Mouse (Mus musculus) intestine, postnatal 0 days (tissue): ENCODE results near the gene Recql5. TPM values are rescaled to one million over a fixed set of nuclear protein-coding genes. Genes with fewer than 3 reads are reported as not detected.
A peak's percentile ranks its signal among the peaks of the same experiment; 100 is the strongest.
"Not testable (repeated sequence)": the region's sequence is repeated elsewhere in the genome, so short reads cannot be mapped to it uniquely, and the experiment has no call there.

Experiments used
- ATAC-seq: fragments of 200-750 bp; cut with Nextera tagmentation; 2 replicates; pipeline ENCODE4 v1.8.0; 2017; ENCODE audit warnings: mild to moderate bottlenecking, moderate TSS enrichment, moderate library complexity
- H3K27ac ChIP-seq: fragments of 300-500 bp; sonication (generic); 2 replicates; pipeline ENCODE4 v1.5.1; 2014; ENCODE audit warnings: mild to moderate bottlenecking, low read depth, low read length, moderate library complexity
- H3K27me3 ChIP-seq: fragments of 300-500 bp; sonication (generic); replicated peaks from 2 replicates; pipeline ENCODE4 v1.6.1; 2014; ENCODE audit warnings: low read length, mixed read lengths; ENCODE audit not compliant: control insufficient read depth, insufficient read depth
- H3K36me3 ChIP-seq: fragments of 300-500 bp; sonication (generic); 2 replicates; pipeline ENCODE4 v1.6.1; 2014; ENCODE audit warnings: mild to moderate bottlenecking, moderate library complexity; ENCODE audit not compliant: control insufficient read depth, insufficient read depth
- H3K4me1 ChIP-seq: fragments of 300-500 bp; sonication (generic); replicated peaks from 2 replicates; pipeline ENCODE4 v1.6.1; 2014; ENCODE audit warnings: antibody characterized with exemption, low read length, mixed read lengths; ENCODE audit not compliant: control insufficient read depth, insufficient read depth
- H3K4me2 ChIP-seq: fragments of 300-500 bp; sonication (generic); replicated peaks from 2 replicates; pipeline ENCODE4 v1.6.1; 2014; ENCODE audit warnings: low read depth, mild to moderate bottlenecking, moderate library complexity
- H3K4me3 ChIP-seq: fragments of 300-500 bp; sonication (generic); 2 replicates; pipeline ENCODE4 v1.5.1; 2014; ENCODE audit warnings: low read depth, low read length
- H3K9ac ChIP-seq: fragments of 300-500 bp; sonication (generic); 2 replicates; pipeline ENCODE4 v1.6.1; 2014; ENCODE audit warnings: mild to moderate bottlenecking, low read depth, low read length
- H3K9me3 ChIP-seq: fragments of 300-500 bp; sonication (generic); 2 replicates; pipeline ENCODE4 v1.6.1; 2016; ENCODE audit warnings: mixed run types; ENCODE audit not compliant: control insufficient read depth
- CTCF ChIP-seq: sonication (generic); IDR thresholded peaks from 2 replicates; pipeline ENCODE4 v1.5.1; 2016; ENCODE audit warnings: low read depth, mild to moderate bottlenecking, control low read depth, antibody characterized with exemption, moderate library complexity
- WGBS: fragments of 180-500 bp; shearing (Covaris S2); extraction: QIAGEN DNeasy Blood & Tissue Kit; methylation state at CpG from one replicate; pipeline ENCODE4 v1.1.7; 2014; 5-methylcytosine and 5-hydroxymethylcytosine counted together
- polyA plus RNA-seq: library from polyadenylated mRNA; unstranded; fragments of >200 nt; fragmentation: Nextera tagmentation; extraction: Ambion mirVana; gene quantifications from 2 replicates; pipeline ENCODE4 v1.2.1, GENCODE M21; 2015

The Recql5 gene
- polyA plus RNA-seq, 1 experiment from 2014 or later, result 6.8 TPM

GRCm38 (mm10) chr11:115857146-115857545 is 76.1 kb downstream of the Recql5 start:
- not testable (repeated sequence) for H3K9ac ChIP-seq, H3K27ac ChIP-seq, H3K4me2 ChIP-seq, H3K9me3 ChIP-seq, ATAC-seq, H3K4me1 ChIP-seq, H3K4me3 ChIP-seq
- H3K27me3 ChIP-seq, result peaks cover 13% of the 10 kb centered on the region
- TF ChIP-seq CTCF, result peak; percentile 17; the same call in 1 of the 2 replicates
- H3K36me3 ChIP-seq, result peaks cover 45% of the 10 kb centered on the region
- WGBS, result 91% methylated on average over 4 of the region's 4 CpGs

GRCm38 (mm10) chr11:115854674-115855073 is 78.6 kb downstream of the Recql5 start:
- H3K4me2 ChIP-seq, result no peak overlapping the region
- H3K4me1 ChIP-seq, result no peaks in the 10 kb centered on the region
- ATAC-seq, result no peak
- TF ChIP-seq CTCF, result no peak
- 77% methylated on average over 6 of the region's 6 CpGs for WGBS
- H3K9ac ChIP-seq, result no peak overlapping the region
- H3K27me3 ChIP-seq, result peaks cover 8% of the 10 kb centered on the region
- H3K36me3 ChIP-seq, result peaks cover 67% of the 10 kb centered on the region
- no peak overlapping the region for H3K4me3 ChIP-seq
- H3K9me3 ChIP-seq, result no peaks in the 10 kb centered on the region
- H3K27ac ChIP-seq, result no peak overlapping the region

- Histone ChIP-seq H3K9me3 (no peaks in the 10 kb centered on the region), H3K27ac (no peak overlapping the region), H3K9ac (no peak overlapping the region), H3K4me3 (no peak overlapping the region), H3K27me3 (no peaks in the 10 kb centered on the region), H3K4me2 (no peak overlapping the region), H3K36me3 (peaks cover 61% of the 10 kb centered on the region), H3K4me1 (0 out of 2 replicates have a peak, but pooled peaks cover 3% of the 10 kb centered on the region)
- no peak for ATAC-seq
- 93% methylated on average over 2 of the region's 2 CpGs for WGBS
- peak; percentile 49 for TF ChIP-seq CTCF
Observed at GRCm38 (mm10) chr11:115845819-115846218, 87.5 kb downstream of the Recql5 start.

GRCm38 (mm10) chr11:115844240-115844639 is 89.0 kb downstream of the Recql5 start:
- Histone ChIP-seq H3K36me3 (peaks cover 46% of the 10 kb centered on the region), H3K9ac (peak overlapping the region; percentile 26; the same call in 1 of the 2 replicates), H3K4me3 (no peak overlapping the region), H3K27ac (peak overlapping the region; percentile 78), H3K9me3 (no peaks in the 10 kb centered on the region), H3K4me1 (peaks cover 11% of the 10 kb centered on the region), H3K27me3 (no peaks in the 10 kb centered on the region), H3K4me2 (peak overlapping the region; percentile 46)
- TF ChIP-seq CTCF, result no peak
- ATAC-seq, result peak; percentile 17
- 35% methylated on average over 8 of the region's 8 CpGs for WGBS

- no peak overlapping the region for H3K9ac ChIP-seq
- no peak; the same call in 1 of the 2 replicates for TF ChIP-seq CTCF
- 42% methylated on average over 5 of the region's 5 CpGs for WGBS
- H3K4me2 ChIP-seq, result peak overlapping the region; percentile 46
- H3K4me3 ChIP-seq, result no peak overlapping the region
- H3K27ac ChIP-seq, result peak overlapping the region; percentile 80
- H3K27me3 ChIP-seq, result no peaks in the 10 kb centered on the region
- peak; percentile 94 for ATAC-seq
- no peaks in the 10 kb centered on the region for H3K9me3 ChIP-seq
- peaks cover 11% of the 10 kb centered on the region for H3K4me1 ChIP-seq
- H3K36me3 ChIP-seq, result peaks cover 42% of the 10 kb centered on the region
Observed at GRCm38 (mm10) chr11:115843891-115844239, 89.4 kb downstream of the Recql5 start.

GRCm38 (mm10) chr11:115843141-115843890 is 90.0 kb downstream of the Recql5 start:
- no peak for ATAC-seq
- Histone ChIP-seq H3K9ac (no peak overlapping the region), H3K27ac (peak overlapping the region; percentile 80), H3K27me3 (no peaks in the 10 kb centered on the region), H3K4me2 (peak overlapping the region; percentile 33), H3K4me3 (no peak overlapping the region), H3K9me3 (no peaks in the 10 kb centered on the region), H3K36me3 (peaks cover 36% of the 10 kb centered on the region), H3K4me1 (peaks cover 15% of the 10 kb centered on the region)
- no peak for TF ChIP-seq CTCF
- WGBS, result 65% methylated on average over 12 of the region's 14 CpGs

Other genes with a start within 250 kb of the Recql5 start
- 60.5 and 61.3 TPM in 2 replicates for gene Grb2, start 224.9 kb downstream of the Recql5 start, polyA plus RNA-seq
- 8.2 and 8.6 TPM in 2 replicates for gene Tmem94, start 168.0 kb downstream of the Recql5 start, polyA plus RNA-seq
- 7.4 and 7.6 TPM in 2 replicates for gene Caskin2, start 119.8 kb downstream of the Recql5 start, polyA plus RNA-seq
- 16.7 and 17.0 TPM in 2 replicates for gene Tsen54, start 118.8 kb downstream of the Recql5 start, polyA plus RNA-seq
- 60.5 and 61.8 TPM in 2 replicates for gene Llgl2, start 109.4 kb downstream of the Recql5 start, polyA plus RNA-seq
- 332 and 377 TPM in 2 replicates for gene Myo15b, start 75.1 kb downstream of the Recql5 start, polyA plus RNA-seq
- 1.9 and 3.4 TPM in 2 replicates for gene Smim5, start 33.5 kb downstream of the Recql5 start, polyA plus RNA-seq
- 29.6 and 32.9 TPM in 2 replicates for gene Smim6, start 21.5 kb downstream of the Recql5 start, polyA plus RNA-seq
- gene Sap30bp, start 195 bp downstream of the Recql5 start, polyA plus RNA-seq, result 27.5 and 28.8 TPM in 2 replicates
- gene Itgb4, start 41.2 kb upstream of the Recql5 start, polyA plus RNA-seq, result 16.6 and 17.8 TPM in 2 replicates
- 387 and 418 TPM in 2 replicates for gene Galk1, start 79.2 kb upstream of the Recql5 start, polyA plus RNA-seq
- 1,144 and 1,190 TPM in 2 replicates for gene H3f3b, start 94.5 kb upstream of the Recql5 start, polyA plus RNA-seq
- gene Unk, start 96.8 kb upstream of the Recql5 start, polyA plus RNA-seq, result 7.4 and 8.8 TPM in 2 replicates
- gene Unc13d, start 144.5 kb upstream of the Recql5 start, polyA plus RNA-seq, result 1.1 and 1.2 TPM in 2 replicates
- 179 and 201 TPM in 2 replicates for gene Wbp2, start 153.5 kb upstream of the Recql5 start, polyA plus RNA-seq
- gene Trim47, start 193.7 kb upstream of the Recql5 start, polyA plus RNA-seq, result 15.7 and 16.1 TPM in 2 replicates
- 3.1 and 3.3 TPM in 2 replicates for gene Trim65, start 197.7 kb upstream of the Recql5 start, polyA plus RNA-seq
- gene Mrpl38, start 205.4 kb upstream of the Recql5 start, polyA plus RNA-seq, result 35.6 and 38.5 TPM in 2 replicates
- gene Fbf1, start 234.7 kb upstream of the Recql5 start, polyA plus RNA-seq, result 3.7 and 4.8 TPM in 2 replicates